Mouse (Mus musculus): Measurements from ENCODE around the gene Agbl4.

- TF ChIP-seq ZNF384 (IDR thresholded peaks at IDR 0.05; ENCODE audit: low read depth, low read length) (no peak), ZC3H11A (IDR thresholded peaks at IDR 0.05; ENCODE audit: borderline replicate concordance, low read depth, low read length) (no peak), CHD2 (IDR thresholded peaks at IDR 0.05; ENCODE audit: low read depth, low read length) (no peak), MAFK (IDR thresholded peaks at IDR 0.05; ENCODE audit: insufficient read depth, low read depth, low read length) (no peak)
Observed at GRCm38 (mm10) chr4:111432013-111432412, 1034.6 kb downstream of the Agbl4 start.

Measured in ES-E14 (cell line).